Mouse (Mus musculus) hindbrain, embryonic 15.5 days (tissue): ENCODE measurements around the gene Rpl27a. TPM values are rescaled to one million over a fixed set of nuclear protein-coding genes. Genes with fewer than 3 reads are reported as not detected.

Experiments
- ATAC-seq: fragments of 200-750 bp; cut with Nextera tagmentation; 2 replicates; pipeline ENCODE4 v1.8.0; 2017; ENCODE audit warnings: low read depth, moderate number of reproducible peaks, moderate TSS enrichment; ENCODE audit not compliant: low FRiP score
- H3K27ac ChIP-seq: fragments of 300-500 bp; sonication (generic); replicated peaks from 2 replicates; pipeline ENCODE4 v1.5.1; 2015; ENCODE audit warnings: mild to moderate bottlenecking, inconsistent platforms
- H3K27me3 ChIP-seq: fragments of 300-500 bp; sonication (generic); 2 replicates; pipeline ENCODE4 v1.6.1; 2015; ENCODE audit warnings: control low read depth, inconsistent platforms
- H3K36me3 ChIP-seq: fragments of 300-500 bp; sonication (generic); 2 replicates; pipeline ENCODE4 v1.6.1; 2015; ENCODE audit warnings: control low read depth, inconsistent platforms
- H3K4me1 ChIP-seq: fragments of 300-500 bp; sonication (generic); replicated peaks from 2 replicates; pipeline ENCODE4 v1.6.1; 2015; ENCODE audit warnings: control low read depth, inconsistent platforms
- H3K4me2 ChIP-seq: fragments of 300-500 bp; sonication (generic); 2 replicates; pipeline ENCODE4 v1.6.1; 2015; ENCODE audit warnings: moderate library complexity, mild to moderate bottlenecking, inconsistent platforms
- H3K4me3 ChIP-seq: fragments of 300-500 bp; sonication (generic); 2 replicates; pipeline ENCODE4 v1.5.1; 2015; ENCODE audit warnings: mild to moderate bottlenecking, inconsistent platforms
- H3K9ac ChIP-seq: fragments of 300-500 bp; sonication (generic); 2 replicates; pipeline ENCODE4 v1.6.1; 2015; ENCODE audit warnings: inconsistent platforms
- H3K9me3 ChIP-seq: fragments of 300-500 bp; sonication (generic); 2 replicates; pipeline ENCODE4 v1.6.1; 2016; ENCODE audit warnings: control low read depth, inconsistent platforms
- WGBS: fragments of 180-500 bp; shearing (Covaris S2); methylation state at CpG from one replicate; pipeline ENCODE4 v1.1.7; 2015; 5-methylcytosine and 5-hydroxymethylcytosine counted together
- polyA plus RNA-seq: library from polyadenylated mRNA; unstranded; fragments of >200 nt; fragmentation: Nextera tagmentation; extraction: Ambion mirVana; gene quantifications from 2 replicates; pipeline ENCODE4 v1.2.1, GENCODE M21; 2015

The Rpl27a gene
- polyA plus RNA-seq, 1 experiment from 2014 or later, result 81.4 TPM

DNA sequence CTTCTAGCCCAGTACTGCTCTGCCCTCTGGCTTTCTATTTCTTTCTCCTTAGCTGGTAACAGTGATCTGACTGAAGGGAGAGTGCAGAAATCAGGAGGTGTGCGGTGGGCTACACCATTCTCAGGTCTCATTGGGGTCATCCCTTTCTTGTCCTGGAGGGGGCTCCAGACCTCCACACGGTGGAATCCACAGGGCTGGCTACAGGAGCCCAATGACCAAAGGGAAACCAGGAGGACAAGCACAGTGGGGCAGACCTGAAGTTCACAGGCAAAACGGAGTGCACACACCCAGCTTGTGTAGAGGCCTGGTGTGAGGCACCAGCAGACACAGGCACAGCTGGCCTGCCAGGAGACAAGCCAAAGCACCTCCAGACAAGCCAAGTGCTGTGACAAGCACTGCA, 9.4 kb downstream of the Rpl27a start:
- 0 out of 2 replicates have a peak overlapping the region, but pooled peaks have one; percentile 8 for H3K9ac ChIP-seq
- WGBS, result 20% methylated on average over 3 of the region's 3 CpGs
- no peak overlapping the region for H3K4me3 ChIP-seq
- H3K27ac ChIP-seq, result no peak overlapping the region
- no peak overlapping the region for H3K4me2 ChIP-seq
- peak; percentile 76 for ATAC-seq
- no peaks in the 10 kb centered on the region for H3K27me3 ChIP-seq
- H3K9me3 ChIP-seq, result no peaks in the 10 kb centered on the region
- peaks cover 21% of the 10 kb centered on the region for H3K36me3 ChIP-seq
- H3K4me1 ChIP-seq, result no peaks in the 10 kb centered on the region

DNA sequence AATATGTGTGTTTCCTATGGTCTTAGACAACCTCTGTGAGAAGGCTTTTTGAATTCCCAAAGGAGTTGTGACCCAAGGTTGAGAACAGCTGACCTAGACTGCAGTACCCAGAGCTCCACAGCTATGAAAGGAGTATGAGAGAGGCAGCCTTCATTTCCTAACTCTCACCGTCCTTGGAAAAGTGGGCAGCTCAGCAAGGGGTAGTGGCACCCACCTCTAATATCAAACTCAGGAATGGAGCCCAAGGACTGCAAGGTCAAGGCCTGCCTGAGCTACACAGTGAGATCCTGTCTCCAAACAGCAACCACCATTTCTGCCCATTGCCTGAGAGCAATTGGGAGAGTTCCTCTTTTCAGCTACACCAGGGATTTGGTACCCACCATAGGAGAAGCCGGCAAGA, 10.8 kb downstream of the Rpl27a start:
- ATAC-seq, result no peak
- no peak overlapping the region for H3K4me2 ChIP-seq
- H3K27ac ChIP-seq, result no peak overlapping the region
- H3K27me3 ChIP-seq, result no peaks in the 10 kb centered on the region
- no peak overlapping the region for H3K4me3 ChIP-seq
- no peaks in the 10 kb centered on the region for H3K9me3 ChIP-seq
- WGBS, result 85% methylated on average over 2 of the region's 2 CpGs
- H3K4me1 ChIP-seq, result no peaks in the 10 kb centered on the region
- H3K36me3 ChIP-seq, result peaks cover 8% of the 10 kb centered on the region
- H3K9ac ChIP-seq, result no peak overlapping the region

DNA sequence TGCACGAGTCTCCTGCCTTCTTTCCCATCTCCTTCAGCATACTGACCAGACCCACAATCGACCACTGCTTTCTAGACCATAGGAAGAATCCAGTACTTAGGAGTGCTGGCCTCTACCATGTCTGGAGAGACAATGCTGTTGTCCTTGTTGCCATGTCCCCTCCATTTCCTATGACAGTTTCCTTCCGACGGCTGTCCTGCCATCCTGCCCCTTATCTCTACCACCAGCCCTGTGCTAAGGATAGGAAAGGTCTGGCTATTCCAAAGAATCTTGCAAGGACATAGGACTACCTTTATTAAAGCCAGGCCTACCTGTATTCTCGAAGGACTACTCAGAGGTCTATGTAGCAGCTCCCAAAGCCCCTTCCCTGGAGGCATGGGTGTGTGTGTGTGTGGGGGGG, 12.6 kb downstream of the Rpl27a start:
- no peak overlapping the region for H3K27ac ChIP-seq
- H3K9ac ChIP-seq, result no peak overlapping the region
- 91% methylated on average over 5 of the region's 5 CpGs for WGBS
- H3K9me3 ChIP-seq, result no peaks in the 10 kb centered on the region
- H3K4me3 ChIP-seq, result no peak overlapping the region
- no peak for ATAC-seq
- no peak overlapping the region for H3K4me2 ChIP-seq
- H3K36me3 ChIP-seq, result no peaks in the 10 kb centered on the region
- no peaks in the 10 kb centered on the region for H3K27me3 ChIP-seq
- peaks cover 6% of the 10 kb centered on the region; the same call in 1 of the 2 replicates for H3K4me1 ChIP-seq

DNA sequence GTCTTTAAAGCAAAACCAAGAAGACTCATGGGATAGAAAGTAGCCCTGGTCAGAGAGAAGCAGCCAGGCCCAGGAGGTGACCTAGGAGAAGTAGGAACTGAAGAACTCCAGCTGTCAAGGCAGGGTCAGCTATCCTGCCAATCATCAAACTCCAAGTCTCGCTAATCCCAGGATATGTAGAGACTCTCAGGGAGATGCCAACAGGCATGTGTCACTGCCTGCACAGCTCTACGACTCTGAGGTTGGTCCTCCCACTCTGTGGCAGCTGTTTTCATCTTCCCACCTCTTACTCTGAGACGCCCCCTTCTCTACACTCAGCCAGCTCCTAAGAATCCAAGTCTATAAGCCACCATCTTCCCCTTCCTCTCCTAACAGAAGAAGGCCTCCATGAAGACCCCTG, 13.7 kb downstream of the Rpl27a start:
- no peaks in the 10 kb centered on the region for H3K9me3 ChIP-seq
- WGBS, result 70% methylated on average over 3 of the region's 3 CpGs
- H3K4me2 ChIP-seq, result no peak overlapping the region
- H3K27me3 ChIP-seq, result no peaks in the 10 kb centered on the region
- no peak overlapping the region for H3K9ac ChIP-seq
- ATAC-seq, result no peak
- H3K36me3 ChIP-seq, result no peaks in the 10 kb centered on the region
- no peak overlapping the region for H3K27ac ChIP-seq
- peaks cover 11% of the 10 kb centered on the region; the same call in 1 of the 2 replicates for H3K4me1 ChIP-seq
- H3K4me3 ChIP-seq, result no peak overlapping the region

DNA sequence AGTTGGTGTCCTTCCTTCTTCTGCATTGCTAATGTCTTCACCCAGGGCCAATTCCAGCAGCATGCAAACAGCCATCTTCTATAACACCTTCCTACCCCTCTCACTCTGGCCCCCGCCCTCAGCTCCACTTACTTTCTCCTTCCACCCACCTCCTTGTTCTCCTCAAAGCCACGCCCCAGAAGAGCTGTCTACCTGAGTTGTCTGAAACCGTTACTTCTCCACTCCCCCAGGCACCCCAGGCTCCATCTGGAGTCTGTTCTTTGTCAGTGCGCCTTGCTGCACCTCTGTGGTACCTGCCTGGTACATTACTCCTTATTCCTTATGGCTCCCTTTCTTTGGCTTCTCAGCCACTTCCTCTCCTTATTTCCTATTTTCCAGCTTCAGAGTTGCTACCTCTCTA, 14.2 kb downstream of the Rpl27a start:
- H3K27ac ChIP-seq, result no peak overlapping the region
- no peak for ATAC-seq
- WGBS, result 87% methylated on average over 4 of the region's 4 CpGs
- H3K36me3 ChIP-seq, result no peaks in the 10 kb centered on the region
- H3K9ac ChIP-seq, result no peak overlapping the region
- H3K9me3 ChIP-seq, result no peaks in the 10 kb centered on the region
- H3K4me1 ChIP-seq, result peaks cover 11% of the 10 kb centered on the region; the same call in 1 of the 2 replicates
- H3K4me3 ChIP-seq, result no peak overlapping the region
- H3K4me2 ChIP-seq, result no peak overlapping the region
- H3K27me3 ChIP-seq, result no peaks in the 10 kb centered on the region

DNA sequence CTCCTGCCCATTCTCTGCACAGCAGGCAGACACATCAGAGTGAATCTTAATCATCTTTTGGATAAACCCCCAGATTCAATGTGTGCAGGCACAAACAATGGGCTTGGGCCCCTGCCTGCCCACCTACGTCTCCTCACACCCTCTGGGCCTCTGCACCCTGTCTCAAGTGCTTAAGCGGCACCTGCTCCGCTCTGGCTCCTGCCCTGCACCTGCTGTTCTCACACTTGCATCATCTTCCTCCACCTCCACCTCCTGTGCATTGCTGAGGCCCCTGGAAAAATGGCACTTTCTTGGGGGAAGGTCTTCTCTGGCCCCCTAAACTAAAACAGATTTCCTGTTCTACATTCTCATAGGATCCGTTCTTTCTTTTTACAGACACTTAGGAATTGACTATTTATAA, 14.9 kb downstream of the Rpl27a start:
- no peak overlapping the region for H3K9ac ChIP-seq
- H3K4me3 ChIP-seq, result no peak overlapping the region
- H3K4me1 ChIP-seq, result peaks cover 11% of the 10 kb centered on the region; the same call in 1 of the 2 replicates
- H3K4me2 ChIP-seq, result no peak overlapping the region
- H3K36me3 ChIP-seq, result no peaks in the 10 kb centered on the region
- 83% methylated on average over 4 of the region's 4 CpGs for WGBS
- H3K9me3 ChIP-seq, result no peaks in the 10 kb centered on the region
- H3K27me3 ChIP-seq, result no peaks in the 10 kb centered on the region
- H3K27ac ChIP-seq, result no peak overlapping the region
- ATAC-seq, result no peak

DNA sequence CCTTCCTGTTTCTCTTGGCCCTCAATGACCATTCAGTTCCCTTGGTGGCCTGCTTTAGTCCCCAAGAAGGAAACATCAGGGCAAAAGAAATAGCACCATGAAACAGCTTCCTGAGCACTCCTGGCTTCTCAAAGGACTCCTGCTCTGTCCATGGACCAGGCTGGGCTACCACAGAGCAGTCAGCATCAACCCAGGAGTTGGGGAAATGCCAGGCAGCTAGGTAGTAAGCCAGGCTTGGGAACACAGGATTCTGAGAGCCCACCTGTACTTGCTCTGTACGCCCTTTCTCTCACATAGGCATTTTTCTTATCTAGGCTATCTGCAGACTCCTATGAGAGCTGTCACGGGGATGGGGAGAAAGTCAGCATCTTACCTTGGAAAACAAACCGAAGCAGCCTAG, 16.0 kb downstream of the Rpl27a start:
- no peak for ATAC-seq
- 92% methylated on average over 3 of the region's 3 CpGs for WGBS

DNA sequence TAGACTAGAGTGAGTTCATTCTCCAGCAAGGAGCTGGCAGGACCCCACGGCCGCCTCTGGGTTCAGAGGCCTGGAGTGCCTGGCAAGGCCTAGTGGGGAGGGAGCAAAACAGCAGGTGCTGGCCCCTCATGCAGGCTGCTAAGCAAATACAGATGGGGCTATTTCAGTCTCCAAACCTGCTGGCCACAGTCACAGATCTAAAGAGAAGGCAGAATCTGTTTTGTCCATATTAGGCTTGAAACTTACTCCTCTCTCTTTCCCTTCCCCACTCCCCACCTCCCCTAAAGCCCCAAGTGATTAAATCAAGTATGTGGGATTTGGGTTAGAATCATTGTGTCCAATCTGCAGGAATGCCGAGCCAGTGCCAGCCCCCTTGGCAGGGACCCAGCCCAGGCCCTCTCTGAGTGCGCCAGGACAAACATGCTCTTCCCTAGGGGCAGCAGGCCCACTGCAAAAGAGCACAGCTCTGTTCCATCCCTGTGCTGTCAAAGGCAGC, 17.6 kb downstream of the Rpl27a start:
- H3K27ac ChIP-seq, result peak overlapping the region; percentile 56
- H3K27me3 ChIP-seq, result no peaks in the 10 kb centered on the region
- H3K4me1 ChIP-seq, result peaks cover 11% of the 10 kb centered on the region; the same call in 1 of the 2 replicates
- H3K9me3 ChIP-seq, result no peaks in the 10 kb centered on the region
- no peak overlapping the region for H3K4me3 ChIP-seq
- 47% methylated on average over 4 of the region's 4 CpGs for WGBS
- no peak overlapping the region for H3K9ac ChIP-seq
- H3K4me2 ChIP-seq, result no peak overlapping the region
- peak; percentile 89 for ATAC-seq
- no peaks in the 10 kb centered on the region for H3K36me3 ChIP-seq

More for the DNA sequence above, 16.0 kb downstream of the Rpl27a start:
- H3K36me3 ChIP-seq, result no peaks in the 10 kb centered on the region
- no peak overlapping the region for H3K9ac ChIP-seq
- H3K4me3 ChIP-seq, result no peak overlapping the region
- no peaks in the 10 kb centered on the region for H3K27me3 ChIP-seq
- H3K9me3 ChIP-seq, result no peaks in the 10 kb centered on the region
- H3K27ac ChIP-seq, result no peak overlapping the region
- peaks cover 11% of the 10 kb centered on the region; the same call in 1 of the 2 replicates for H3K4me1 ChIP-seq
- H3K4me2 ChIP-seq, result no peak overlapping the region

DNA sequence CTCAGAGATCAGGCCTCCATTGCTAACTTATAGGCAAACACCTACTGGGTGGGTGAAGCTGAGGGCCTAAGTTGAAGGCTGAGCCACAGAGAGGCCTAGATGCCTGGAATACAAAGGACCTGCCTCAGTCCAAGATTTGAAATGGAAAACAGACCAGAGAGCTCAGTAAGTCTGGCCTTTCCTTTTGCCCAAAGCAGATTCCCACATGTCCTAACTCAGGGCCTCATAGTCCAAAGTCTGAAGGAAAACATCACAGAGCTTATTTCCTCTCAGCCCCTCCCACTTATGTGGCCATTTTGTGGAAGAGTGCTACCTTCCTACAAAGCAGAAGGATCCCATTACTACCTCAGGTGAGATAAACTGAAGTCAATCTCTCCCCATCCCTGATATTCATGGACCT, 22.0 kb downstream of the Rpl27a start:
- Histone ChIP-seq H3K27me3 (no peaks in the 10 kb centered on the region), H3K36me3 (no peaks in the 10 kb centered on the region), H3K4me1 (peaks cover 16% of the 10 kb centered on the region; the same call in 1 of the 2 replicates), H3K4me2 (no peak overlapping the region), H3K9me3 (no peaks in the 10 kb centered on the region), H3K4me3 (no peak overlapping the region), H3K9ac (no peak overlapping the region), H3K27ac (no peak overlapping the region)
- no peak for ATAC-seq

DNA sequence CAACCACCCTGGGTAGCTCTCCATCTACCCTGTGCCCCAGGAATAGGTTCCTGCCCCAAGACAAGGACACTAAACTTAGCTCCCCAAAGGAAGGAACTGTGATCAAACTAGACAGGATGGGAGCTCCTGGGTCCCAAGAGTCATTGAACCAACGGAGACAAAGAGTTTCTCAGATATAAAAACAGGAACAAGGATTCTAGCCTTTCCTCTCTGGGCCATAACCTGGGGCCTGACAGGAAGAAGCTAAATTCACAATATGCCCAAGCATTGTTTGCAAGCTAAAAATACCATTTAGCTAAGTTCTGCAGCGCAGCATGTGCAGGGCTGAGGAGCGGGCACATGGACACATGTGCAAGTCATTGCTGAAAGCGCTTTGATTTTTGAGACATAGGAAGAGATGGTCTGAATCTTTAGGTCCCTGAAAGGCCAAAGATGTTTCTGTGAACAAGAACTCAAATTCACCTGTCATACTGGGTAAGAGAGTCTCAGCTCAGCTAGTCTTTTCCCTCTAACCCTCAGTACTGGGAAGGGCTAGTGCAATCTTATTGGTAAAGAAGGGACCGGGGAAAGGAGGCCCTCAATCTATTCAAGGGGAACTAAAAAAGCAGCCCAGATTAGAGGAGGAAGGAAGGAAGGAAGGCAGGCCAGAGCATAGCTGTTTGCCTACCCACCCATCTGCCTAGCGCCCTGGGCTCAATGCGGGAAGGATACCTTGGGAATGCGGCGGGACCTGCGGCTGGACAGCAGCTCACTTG, 22.8 kb downstream of the Rpl27a start:
- Histone ChIP-seq H3K9me3 (no peaks in the 10 kb centered on the region), H3K27ac (no peak overlapping the region), H3K36me3 (no peaks in the 10 kb centered on the region), H3K27me3 (no peaks in the 10 kb centered on the region), H3K4me2 (no peak overlapping the region), H3K4me3 (no peak overlapping the region), H3K4me1 (peaks cover 8% of the 10 kb centered on the region; the same call in 1 of the 2 replicates), H3K9ac (no peak overlapping the region)
- no peak for ATAC-seq
- 89% methylated on average over 10 of the region's 10 CpGs for WGBS

DNA sequence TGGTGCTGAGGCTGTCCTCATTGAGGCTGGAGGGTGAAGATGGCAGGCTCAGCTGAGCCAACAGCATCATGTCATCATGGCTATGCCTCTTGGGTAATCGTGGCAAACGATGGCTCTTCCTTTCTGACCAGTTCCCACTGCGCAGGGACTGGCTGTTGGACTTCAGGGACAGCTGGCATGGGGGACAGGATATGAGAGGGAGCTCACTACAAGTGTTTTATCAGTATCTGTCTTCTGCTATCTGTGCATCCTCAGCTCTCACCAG, 23.3 kb downstream of the Rpl27a start:
- H3K27me3 ChIP-seq, result no peaks in the 10 kb centered on the region
- WGBS, result 88% methylated on average over 3 of the region's 3 CpGs
- H3K27ac ChIP-seq, result no peak overlapping the region
- H3K4me2 ChIP-seq, result no peak overlapping the region
- H3K9me3 ChIP-seq, result no peaks in the 10 kb centered on the region
- no peaks in the 10 kb centered on the region for H3K36me3 ChIP-seq
- H3K4me3 ChIP-seq, result no peak overlapping the region
- no peak overlapping the region for H3K9ac ChIP-seq
- peaks cover 5% of the 10 kb centered on the region; the same call in 1 of the 2 replicates for H3K4me1 ChIP-seq
- ATAC-seq, result no peak

DNA sequence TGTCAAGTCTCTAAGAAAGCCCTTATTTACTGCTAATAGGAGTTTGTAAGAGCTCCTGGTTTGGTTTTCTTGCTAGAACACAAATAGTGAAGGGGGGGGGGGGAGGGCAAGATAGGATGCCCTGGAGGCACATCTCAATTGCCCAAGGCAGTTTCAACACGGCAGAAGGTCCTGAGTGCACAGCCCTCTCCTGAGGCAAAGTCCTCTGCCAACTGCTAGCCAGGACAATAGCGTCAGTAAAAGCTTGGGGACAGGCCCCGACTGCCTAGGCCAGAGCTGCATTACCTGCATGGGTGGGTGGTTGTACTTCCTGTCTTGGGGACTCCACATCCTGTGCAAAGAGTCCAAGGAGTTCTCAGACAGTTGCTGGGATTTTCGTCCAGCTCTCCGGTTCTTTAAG, 25.8 kb downstream of the Rpl27a start:
- no peak overlapping the region for H3K4me2 ChIP-seq
- WGBS, result 76% methylated on average over 5 of the region's 5 CpGs
- H3K4me3 ChIP-seq, result no peak overlapping the region
- no peak overlapping the region for H3K9ac ChIP-seq
- H3K36me3 ChIP-seq, result no peaks in the 10 kb centered on the region
- H3K27me3 ChIP-seq, result no peaks in the 10 kb centered on the region
- no peaks in the 10 kb centered on the region for H3K9me3 ChIP-seq
- peak overlapping the region; percentile 23; the same call in 1 of the 2 replicates for H3K27ac ChIP-seq
- peaks cover 5% of the 10 kb centered on the region; the same call in 1 of the 2 replicates for H3K4me1 ChIP-seq
- no peak for ATAC-seq
